Mouse (Mus musculus) brain, embryonic 14.5 days (tissue): ENCODE measurements at regions not wholly inside any gene's neighbourhood (a gene's known extent, or its start where the extent isn't known, plus 50 kb on each side); places are given as distances from the start of the nearest gene placed in this dataset.
A peak's percentile ranks its signal among the peaks of the same experiment; 100 is the strongest.

Experiments
- DNase-seq: peaks from one replicate; pipeline ENCODE4 v3.0.0-alpha.2; 2011; ENCODE audit warnings: low read depth
- CTCF ChIP-seq: fragments of 200-500 bp; IDR thresholded peaks from 2 replicates; pipeline ENCODE4 v1.5.1; 2012; ENCODE audit warnings: inconsistent platforms, mild to moderate bottlenecking, moderate library complexity, borderline replicate concordance; ENCODE audit not compliant: insufficient read depth, insufficient read length; ENCODE audit errors: extremely low read depth
- POLR2A ChIP-seq: fragments of 200-500 bp; IDR thresholded peaks from 2 replicates; pipeline ENCODE4 v1.6.1; 2012; ENCODE audit warnings: mild to moderate bottlenecking, inconsistent platforms, borderline replicate concordance; ENCODE audit not compliant: poor library complexity, insufficient read depth, insufficient read length, severe bottlenecking; ENCODE audit errors: extremely low read depth

DNA sequence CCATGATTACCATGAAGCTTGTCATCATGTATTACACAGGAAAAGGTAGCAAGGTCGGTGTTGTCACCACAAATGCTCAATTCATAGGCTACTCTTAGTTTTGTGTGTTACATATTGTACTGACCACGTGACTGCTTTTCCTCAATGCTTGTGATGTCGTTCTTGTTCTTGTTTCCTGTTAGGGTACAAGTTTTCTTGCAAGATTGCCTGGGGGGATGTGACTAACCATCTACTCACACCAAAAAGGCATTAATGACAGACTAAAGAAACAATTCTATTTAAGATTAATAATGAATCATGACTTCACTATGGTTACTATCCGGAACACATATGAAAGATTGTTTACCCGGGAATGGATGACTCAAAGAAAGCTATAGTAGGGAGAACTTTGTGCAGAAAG lies 165.0 kb upstream of the Klhl1 start:
- no peak for DNase-seq
- no peak for TF ChIP-seq CTCF
- no peak for TF ChIP-seq POLR2A

DNA sequence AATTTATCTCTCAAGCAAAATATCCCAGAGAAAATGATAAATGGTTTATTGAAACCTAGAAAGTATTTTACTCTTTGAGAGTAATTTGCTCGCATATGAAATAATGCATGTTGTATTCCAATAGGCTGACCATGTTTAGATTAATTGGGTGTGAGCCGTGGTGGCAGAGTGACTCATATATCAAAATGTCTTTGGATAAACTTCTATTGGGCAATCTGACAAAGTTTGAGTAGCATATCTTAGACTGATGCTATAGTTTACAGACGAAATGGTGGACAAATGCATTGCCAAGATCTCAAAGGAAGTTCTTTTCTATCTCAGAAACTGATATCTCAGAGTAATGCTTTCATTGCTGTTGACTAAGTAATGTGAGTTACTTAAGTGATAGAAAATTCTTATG lies 162.8 kb upstream of the Klhl1 start:
- TF ChIP-seq CTCF (no peak), POLR2A (no peak)
- DNase-seq, result no peak

- TF ChIP-seq POLR2A (no peak), CTCF (no peak)
- peak; percentile 74 for DNase-seq
These were observed 157.3 kb upstream of the Klhl1 start for GRCm38 (mm10) chr14:96676213-96676612.

DNA sequence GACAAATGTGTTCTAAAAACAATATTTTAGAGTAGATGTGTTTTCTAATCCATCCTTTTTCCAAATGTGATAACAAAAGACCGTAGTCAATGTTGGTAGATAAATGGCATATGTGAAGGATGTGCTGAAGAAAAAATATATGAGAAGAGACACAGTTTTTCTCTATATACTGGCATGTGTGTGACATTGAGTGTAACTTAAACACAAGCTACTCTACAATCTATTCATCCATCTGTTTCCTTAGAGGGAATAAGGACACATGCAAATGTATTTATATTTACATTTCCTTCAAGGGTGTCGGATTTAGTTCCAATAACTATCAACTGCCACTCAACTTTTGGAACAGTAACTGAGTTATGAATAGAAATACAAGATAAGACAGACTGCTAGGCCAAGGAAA lies 149.7 kb upstream of the Klhl1 start:
- DNase-seq, result peak; percentile 45
- TF ChIP-seq CTCF (no peak), POLR2A (no peak)

DNA sequence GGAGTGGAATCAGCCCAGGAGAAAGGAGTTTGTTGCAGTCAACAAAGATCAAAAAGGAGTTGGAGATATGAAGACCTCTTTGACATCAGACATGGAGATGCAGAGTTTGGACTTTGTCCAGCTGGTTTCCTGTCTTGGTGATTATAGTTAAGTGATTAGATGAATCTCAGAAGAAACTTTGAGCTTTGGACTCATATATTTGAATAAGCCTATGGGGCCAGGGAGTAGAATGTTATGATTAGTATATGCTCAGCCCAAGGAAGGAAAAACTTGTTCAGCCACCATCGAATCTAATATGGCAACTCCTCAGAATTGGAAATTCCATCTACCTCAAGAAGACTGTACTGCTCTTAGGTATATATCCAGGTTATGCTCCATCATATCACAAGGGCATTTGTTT lies 137.6 kb upstream of the Klhl1 start:
- no peak for DNase-seq
- TF ChIP-seq POLR2A, result no peak
- TF ChIP-seq CTCF, result no peak

DNA sequence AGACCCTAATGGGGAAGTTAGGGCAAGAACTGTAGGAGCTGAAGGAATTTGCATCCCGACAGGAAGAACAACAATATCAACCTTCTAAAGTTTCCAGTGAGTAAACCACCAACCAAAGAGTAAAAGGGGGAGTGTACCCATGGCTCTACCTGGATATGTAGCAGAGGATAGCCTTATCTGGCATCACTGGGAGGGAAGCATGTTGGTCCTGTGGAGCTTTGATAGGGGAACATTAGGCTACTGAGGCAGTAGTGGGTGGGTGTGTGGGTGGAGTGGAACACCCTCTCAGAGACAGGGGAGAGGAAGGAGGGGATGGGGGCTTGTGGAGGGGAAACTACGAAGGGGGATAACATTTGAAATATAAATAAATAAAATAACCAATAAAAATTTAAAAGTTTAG lies 111.4 kb upstream of the Klhl1 start:
- TF ChIP-seq POLR2A (no peak), CTCF (no peak)
- DNase-seq, result no peak

GRCm38 (mm10) chr14:96606736-96607135 lies 87.8 kb upstream of the Klhl1 start:
- TF ChIP-seq CTCF (no peak), POLR2A (no peak)
- no peak for DNase-seq

DNA sequence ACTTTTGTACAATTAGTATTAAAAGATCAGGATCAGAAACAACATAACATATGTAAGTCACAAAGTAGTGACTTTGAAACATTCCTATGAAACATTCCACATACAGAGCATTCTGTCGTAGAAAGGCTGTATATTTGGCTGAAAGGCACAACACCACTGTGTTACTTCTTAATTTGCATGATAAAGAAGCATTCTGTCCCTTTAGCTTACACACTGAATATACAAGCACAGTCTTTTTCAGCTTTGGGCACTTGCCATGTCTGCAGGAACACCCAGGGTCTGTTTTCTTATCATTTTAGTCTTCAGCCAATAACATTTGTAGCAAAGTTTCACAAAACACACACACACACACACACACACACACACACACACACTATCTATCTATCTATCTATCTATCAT lies 82.2 kb upstream of the Klhl1 start:
- peak; percentile 61 for DNase-seq

- peak; percentile 72 for DNase-seq
- no peak for TF ChIP-seq POLR2A
- no peak for TF ChIP-seq CTCF
These were observed 73.1 kb upstream of the Klhl1 start for GRCm38 (mm10) chr14:96592051-96592450.
